Mouse (Mus musculus) G1E (cell line): ENCODE measurements around the gene Gm10192.

Experiments
- CTCF ChIP-seq: IDR thresholded peaks from 2 replicates; pipeline ENCODE4 v1.5.1; 2012; ENCODE audit warnings: low read depth, low read length, inconsistent platforms, mixed read lengths
- POLR2AphosphoS5 ChIP-seq: IDR thresholded peaks from 2 replicates; pipeline ENCODE4 v1.6.1; 2012; ENCODE audit warnings: low read depth, low read length, inconsistent platforms; ENCODE audit not compliant: insufficient replicate concordance
- TAL1 ChIP-seq: conservative IDR thresholded peaks from 2 replicates; pipeline ENCODE4 v1.6.1; 2012; ENCODE audit warnings: low read depth, low read length, inconsistent platforms, mixed read lengths

- TF ChIP-seq CTCF (no peak), TAL1 (no peak), POLR2AphosphoS5 (no peak)
These were observed 2.6 kb downstream of the Gm10192 start for GRCm38 (mm10) chr4:97180396-97180795.
